Mouse (Mus musculus): ENCODE results near the gene Fndc4. TPM values are rescaled to one million over a fixed set of nuclear protein-coding genes. Genes with fewer than 3 reads are reported as not detected.

Fndc4 gene
- polyA plus RNA-seq, 1 experiment, result 8.0 TPM

- no peak for DNase-seq (ENCODE audit: low read depth)
Measured at GRCm38 (mm10) chr5:31257616-31258015, 38.3 kb downstream of the Fndc4 start.

GRCm38 (mm10) chr5:31255971-31256370 is 39.9 kb downstream of the Fndc4 start:
- DNase-seq (ENCODE audit: low read depth), result no peak

- no peak for DNase-seq (ENCODE audit: low read depth)
Measured at GRCm38 (mm10) chr5:31255381-31255780, 40.5 kb downstream of the Fndc4 start.

GRCm38 (mm10) chr5:31254901-31255300 is 41.0 kb downstream of the Fndc4 start:
- DNase-seq (ENCODE audit: low read depth), result no peak

GRCm38 (mm10) chr5:31254452-31254851 is 41.4 kb downstream of the Fndc4 start:
- peak; percentile 57 for DNase-seq (ENCODE audit: low read depth)

GRCm38 (mm10) chr5:31253806-31254205 is 42.1 kb downstream of the Fndc4 start:
- DNase-seq (ENCODE audit: low read depth), result no peak

GRCm38 (mm10) chr5:31252795-31253545 is 42.9 kb downstream of the Fndc4 start:
- no peak for DNase-seq (ENCODE audit: low read depth)

- DNase-seq (ENCODE audit: low read depth), result no peak
Measured at GRCm38 (mm10) chr5:31252151-31252550, 43.7 kb downstream of the Fndc4 start.

- no peak for DNase-seq (ENCODE audit: low read depth)
Measured at GRCm38 (mm10) chr5:31251541-31252101, 44.3 kb downstream of the Fndc4 start, which contains the start of gene Krtcap3. TSS of gene Krtcap3 (plus strand) at chr5:31251691.

- DNase-seq (ENCODE audit: low read depth), result no peak
Measured at GRCm38 (mm10) chr5:31250716-31251115, 45.2 kb downstream of the Fndc4 start.

Other genes starting within 250 kb of the Fndc4 start
- 229 and 242 TPM in 2 replicates for gene Atraid, start 247.8 kb downstream of the Fndc4 start, polyA plus RNA-seq (2012; rRNA removed)
- gene Slc5a6, start 247.2 kb downstream of the Fndc4 start, polyA plus RNA-seq (2012; rRNA removed), result 32.8 and 34.2 TPM in 2 replicates
- 216 and 228 TPM in 2 replicates for gene Cad, start 241.3 kb downstream of the Fndc4 start, polyA plus RNA-seq (2012; rRNA removed)
- 0.32 and 0.46 TPM in 2 replicates for gene Dnajc5g, start 189.8 kb downstream of the Fndc4 start, polyA plus RNA-seq (2012; rRNA removed)
- 5.7 and 11.3 TPM in 2 replicates for gene Slc30a3, start 187.8 kb downstream of the Fndc4 start, polyA plus RNA-seq (2012; rRNA removed)
- 0.42 TPM in 1 of 2 replicates, not detected in the other for gene Trim54, start 179.4 kb downstream of the Fndc4 start, polyA plus RNA-seq (2012; rRNA removed)
- not detected in 2 replicates for gene Ucn, start 157.3 kb downstream of the Fndc4 start, polyA plus RNA-seq (2012; rRNA removed)
- 94.2 and 136 TPM in 2 replicates for gene Mpv17, start 141.8 kb downstream of the Fndc4 start, polyA plus RNA-seq (2012; rRNA removed)
- gene Gm29609, start 116.2 kb downstream of the Fndc4 start, polyA plus RNA-seq (2012; rRNA removed), result 2.6 and 3.6 TPM in 2 replicates
- 45.4 TPM in 2 replicates for gene Gtf3c2, start 115.9 kb downstream of the Fndc4 start, polyA plus RNA-seq (2012; rRNA removed)
- gene Snx17, start 102.9 kb downstream of the Fndc4 start, polyA plus RNA-seq (2012; rRNA removed), result 109 and 126 TPM in 2 replicates
- gene Eif2b4, start 102.7 kb downstream of the Fndc4 start, polyA plus RNA-seq (2012; rRNA removed), result 51.2 and 64.9 TPM in 2 replicates
- 30.4 and 39.7 TPM in 2 replicates for gene Zfp513, start 93.8 kb downstream of the Fndc4 start, polyA plus RNA-seq (2012; rRNA removed)
- gene Ppm1g, start 75.4 kb downstream of the Fndc4 start, polyA plus RNA-seq (2012; rRNA removed), result 46.5 and 80.1 TPM in 2 replicates
- gene Nrbp1, start 55.2 kb downstream of the Fndc4 start, polyA plus RNA-seq (2012; rRNA removed), result 120 and 142 TPM in 2 replicates
- gene Gm9970, start 54.8 kb downstream of the Fndc4 start, polyA plus RNA-seq (2012; rRNA removed), result 1.3 and 3.6 TPM in 2 replicates
- 36.9 and 38.7 TPM in 2 replicates for gene Krtcap3, start 44.4 kb downstream of the Fndc4 start, polyA plus RNA-seq (2012; rRNA removed)
- 37.7 and 38.4 TPM in 2 replicates for gene Ift172, start 5.0 kb downstream of the Fndc4 start, polyA plus RNA-seq (2012; rRNA removed)
- 0.23 and 0.53 TPM in 2 replicates for gene Gckr, start 1.4 kb upstream of the Fndc4 start, polyA plus RNA-seq (2012; rRNA removed)
- gene Zfp512, start 156.4 kb upstream of the Fndc4 start, polyA plus RNA-seq (2012; rRNA removed), result 12.6 and 13.0 TPM in 2 replicates
- not detected in 2 replicates for gene 4930548H24Rik, start 189.7 kb upstream of the Fndc4 start, polyA plus RNA-seq (2012; rRNA removed)
- 10.7 and 12.8 TPM in 2 replicates for gene Gpn1, start 198.7 kb upstream of the Fndc4 start, polyA plus RNA-seq (2012; rRNA removed)
- 12.6 and 14.5 TPM in 2 replicates for gene Slc4a1ap, start 230.9 kb upstream of the Fndc4 start, polyA plus RNA-seq (2012; rRNA removed)
- gene Supt7l, start 231.7 kb upstream of the Fndc4 start, polyA plus RNA-seq (2012; rRNA removed), result 14.2 and 17.1 TPM in 2 replicates